Mouse (Mus musculus) hindbrain, embryonic 11.5 days (tissue): ENCODE data around the gene Hagh. TPM values are rescaled to one million over a fixed set of nuclear protein-coding genes. Genes with fewer than 3 reads are reported as not detected.

Experiments used
- ATAC-seq: fragments of 200-750 bp; cut with Nextera tagmentation; 2 replicates; pipeline ENCODE4 v1.8.0; 2017; ENCODE audit warnings: mild to moderate bottlenecking, moderate TSS enrichment, moderate library complexity; ENCODE audit not compliant: low FRiP score
- DNase-seq: peaks from one replicate; pipeline ENCODE4 v3.0.0-alpha.2; 2015; ENCODE audit warnings: low spot score
- H3K27ac ChIP-seq: fragments of 300-500 bp; sonication (generic); 2 replicates; pipeline ENCODE4 v1.5.1; 2014; ENCODE audit warnings: mild to moderate bottlenecking, low read depth, low read length
- H3K27me3 ChIP-seq: fragments of 300-500 bp; sonication (generic); 2 replicates; pipeline ENCODE4 v1.6.1; 2014; ENCODE audit warnings: mild to moderate bottlenecking, low read length, moderate library complexity, mixed read lengths; ENCODE audit not compliant: control insufficient read depth, insufficient read depth
- H3K36me3 ChIP-seq: fragments of 300-500 bp; sonication (generic); 2 replicates; pipeline ENCODE4 v1.6.1; 2014; ENCODE audit warnings: mild to moderate bottlenecking, low read length, moderate library complexity, mixed read lengths; ENCODE audit not compliant: control insufficient read depth, insufficient read depth
- H3K4me1 ChIP-seq: fragments of 300-500 bp; sonication (generic); replicated peaks from 2 replicates; pipeline ENCODE4 v1.6.1; 2014; ENCODE audit warnings: low read length, mixed read lengths; ENCODE audit not compliant: control insufficient read depth, insufficient read depth
- H3K4me2 ChIP-seq: fragments of 300-500 bp; sonication (generic); replicated peaks from 2 replicates; pipeline ENCODE4 v1.6.1; 2014; ENCODE audit warnings: mild to moderate bottlenecking, low read depth, low read length
- H3K4me3 ChIP-seq: fragments of 300-500 bp; sonication (generic); 2 replicates; pipeline ENCODE4 v1.5.1; 2014; ENCODE audit warnings: low read depth, low read length
- H3K9ac ChIP-seq: fragments of 300-500 bp; sonication (generic); 2 replicates; pipeline ENCODE4 v1.6.1; 2014; ENCODE audit warnings: low read depth, low read length
- H3K9me3 ChIP-seq: fragments of 300-500 bp; sonication (generic); 2 replicates; pipeline ENCODE4 v1.6.1; 2016; ENCODE audit warnings: low read length; ENCODE audit not compliant: control insufficient read depth
- WGBS: fragments of 180-500 bp; shearing (Covaris S2); extraction: QIAGEN DNeasy Blood & Tissue Kit; methylation state at CpG from one replicate; pipeline ENCODE4 v1.1.7; 2014; 5-methylcytosine and 5-hydroxymethylcytosine counted together
- polyA plus RNA-seq: library from polyadenylated mRNA; unstranded; fragments of >200 nt; fragmentation: Nextera tagmentation; extraction: Ambion mirVana; gene quantifications from 2 replicates; pipeline ENCODE4 v1.2.1, GENCODE M21; 2014

Hagh gene
- polyA plus RNA-seq, 1 experiment from 2014 or later, result 31.5 TPM

GRCm38 (mm10) chr17:24898041-24898854 is 58.3 kb downstream of the Hagh start:
- Histone ChIP-seq H3K4me2 (no peak overlapping the region), H3K4me3 (no peak overlapping the region), H3K36me3 (peaks cover 33% of the 10 kb centered on the region), H3K27ac (0 out of 2 replicates have a peak overlapping the region, but pooled peaks have one; percentile 6), H3K4me1 (peaks cover 5% of the 10 kb centered on the region; the same call in 1 of the 2 replicates), H3K9ac (no peak overlapping the region), H3K27me3 (no peaks in the 10 kb centered on the region), H3K9me3 (no peaks in the 10 kb centered on the region)
- ATAC-seq, result no peak
- no peak for DNase-seq
- 87% methylated on average over 4 of the region's 4 CpGs for WGBS

DNA sequence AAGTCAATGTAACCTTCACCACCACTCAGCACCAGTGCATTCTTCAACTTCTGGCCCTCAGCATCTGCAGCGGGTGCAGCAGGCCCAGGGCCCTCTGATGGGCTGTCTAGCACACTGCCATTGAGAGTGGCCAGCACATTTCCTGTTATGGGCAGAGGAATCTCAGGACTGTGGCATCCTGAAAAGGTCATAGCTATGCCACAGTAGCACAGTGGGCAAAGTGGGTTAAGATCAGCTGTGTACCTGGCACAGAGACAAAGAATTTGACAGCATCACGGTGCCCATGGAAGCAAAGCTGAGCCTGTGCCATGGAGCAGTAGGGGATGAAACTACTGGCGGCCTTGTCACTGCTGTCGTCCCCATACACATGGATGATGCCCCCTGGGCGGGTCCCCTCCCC is 59.2 kb downstream of the Hagh start:
- 88% methylated on average over 5 of the region's 5 CpGs for WGBS
- Histone ChIP-seq H3K27ac (no peak overlapping the region), H3K36me3 (peaks cover 33% of the 10 kb centered on the region), H3K4me3 (no peak overlapping the region), H3K9me3 (no peaks in the 10 kb centered on the region), H3K4me2 (no peak overlapping the region), H3K9ac (no peak overlapping the region), H3K27me3 (no peaks in the 10 kb centered on the region), H3K4me1 (peaks cover 5% of the 10 kb centered on the region; the same call in 1 of the 2 replicates)
- ATAC-seq (no peak), DNase-seq (no peak)

- Histone ChIP-seq H3K4me3 (no peak overlapping the region), H3K36me3 (peaks cover 34% of the 10 kb centered on the region)
Measured at GRCm38 (mm10) chr17:24900014-24900413, 60.1 kb downstream of the Hagh start.

GRCm38 (mm10) chr17:24902124-24902523 is 62.2 kb downstream of the Hagh start:
- no peak overlapping the region for H3K4me2 ChIP-seq
- peaks cover 44% of the 10 kb centered on the region for H3K36me3 ChIP-seq
- H3K4me3 ChIP-seq, result no peak overlapping the region
- H3K9ac ChIP-seq, result no peak overlapping the region
- H3K27ac ChIP-seq, result no peak overlapping the region
- DNase-seq, result no peak
- no peak for ATAC-seq
- no peaks in the 10 kb centered on the region for H3K27me3 ChIP-seq
- WGBS, result 91% methylated on average over 5 of the region's 5 CpGs
- peaks cover 2% of the 10 kb centered on the region; the same call in 1 of the 2 replicates for H3K4me1 ChIP-seq
- no peaks in the 10 kb centered on the region for H3K9me3 ChIP-seq

More at GRCm38 (mm10) chr17:24900014-24900413, 60.1 kb downstream of the Hagh start:
- Histone ChIP-seq H3K27me3 (no peaks in the 10 kb centered on the region), H3K9me3 (no peaks in the 10 kb centered on the region), H3K27ac (no peak overlapping the region), H3K4me1 (peaks cover 5% of the 10 kb centered on the region; the same call in 1 of the 2 replicates), H3K4me2 (no peak overlapping the region), H3K9ac (no peak overlapping the region)
- ATAC-seq, result no peak
- WGBS, result 93% methylated on average over 6 of the region's 6 CpGs
- no peak for DNase-seq

GRCm38 (mm10) chr17:24902671-24903474 is 62.9 kb downstream of the Hagh start:
- Histone ChIP-seq H3K27me3 (no peaks in the 10 kb centered on the region), H3K9me3 (no peaks in the 10 kb centered on the region), H3K4me2 (no peak overlapping the region), H3K36me3 (peaks cover 40% of the 10 kb centered on the region), H3K27ac (no peak overlapping the region), H3K4me3 (no peak overlapping the region), H3K4me1 (no peaks in the 10 kb centered on the region), H3K9ac (no peak overlapping the region)
- DNase-seq, result peak; percentile 52
- no peak for ATAC-seq
- 74% methylated on average over 9 of the region's 9 CpGs for WGBS

GRCm38 (mm10) chr17:24903767-24904166 is 63.8 kb downstream of the Hagh start:
- WGBS, result 86% methylated on average over 9 of the region's 9 CpGs
- H3K4me2 ChIP-seq, result no peak overlapping the region
- H3K4me3 ChIP-seq, result no peak overlapping the region
- peaks cover 35% of the 10 kb centered on the region for H3K36me3 ChIP-seq
- no peaks in the 10 kb centered on the region for H3K4me1 ChIP-seq
- ATAC-seq, result no peak
- no peaks in the 10 kb centered on the region for H3K9me3 ChIP-seq
- no peak overlapping the region for H3K27ac ChIP-seq
- no peaks in the 10 kb centered on the region for H3K27me3 ChIP-seq
- no peak overlapping the region for H3K9ac ChIP-seq
- no peak for DNase-seq

DNA sequence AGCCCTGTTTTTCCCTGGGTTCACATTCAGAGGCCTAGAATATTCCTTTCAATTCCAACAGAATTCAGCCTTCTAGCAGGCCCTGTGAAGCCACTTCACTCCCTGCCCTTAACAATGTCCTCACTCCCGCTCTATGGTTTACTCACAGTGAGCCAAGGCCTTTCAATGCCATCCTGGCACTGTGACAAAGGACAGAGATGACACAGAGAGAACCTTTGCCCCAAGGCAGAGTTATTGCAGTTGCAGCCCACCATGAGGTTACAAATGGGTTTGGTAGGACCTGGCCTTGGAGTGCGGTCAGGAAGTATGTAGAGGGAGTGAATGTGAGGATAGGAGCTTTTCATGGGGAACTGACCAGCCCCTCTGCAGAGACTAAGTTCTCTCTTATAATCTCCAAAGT is 67.6 kb downstream of the Hagh start:
- Histone ChIP-seq H3K4me2 (no peak overlapping the region), H3K27ac (no peak overlapping the region), H3K9ac (no peak overlapping the region), H3K4me3 (no peak overlapping the region), H3K36me3 (peaks cover 17% of the 10 kb centered on the region; the same call in 1 of the 2 replicates), H3K27me3 (no peaks in the 10 kb centered on the region), H3K9me3 (no peaks in the 10 kb centered on the region), H3K4me1 (no peaks in the 10 kb centered on the region)
- WGBS, result 93% methylated on average over 2 of the region's 2 CpGs
- ATAC-seq, result no peak
- DNase-seq, result no peak

GRCm38 (mm10) chr17:24913984-24914383 is 74.0 kb downstream of the Hagh start:
- no peaks in the 10 kb centered on the region for H3K9me3 ChIP-seq
- no peak overlapping the region for H3K4me2 ChIP-seq
- DNase-seq, result no peak
- H3K9ac ChIP-seq, result no peak overlapping the region
- no peak overlapping the region for H3K4me3 ChIP-seq
- H3K27ac ChIP-seq, result no peak overlapping the region
- no peak for ATAC-seq
- H3K27me3 ChIP-seq, result no peaks in the 10 kb centered on the region
- no peaks in the 10 kb centered on the region for H3K4me1 ChIP-seq
- H3K36me3 ChIP-seq, result peaks cover 14% of the 10 kb centered on the region
